Mouse (Mus musculus) embryonic fibroblast, embryonic 13.5 days (primary cell): Measurements from ENCODE around the gene Arhgap24.

Experiments
- CTCF ChIP-seq: IDR thresholded peaks from 2 replicates; pipeline ENCODE4 v1.5.1; 2011; ENCODE audit warnings: mild to moderate bottlenecking, control low read depth, low read length, moderate library complexity, borderline replicate concordance; ENCODE audit not compliant: insufficient read depth
- POLR2A ChIP-seq: IDR thresholded peaks from 2 replicates; pipeline ENCODE4 v1.6.1; 2011; ENCODE audit warnings: low read depth, mild to moderate bottlenecking, control low read depth, low read length, moderate library complexity

GRCm38 (mm10) chr5:102751661-102752307, 270.6 kb downstream of the Arhgap24 start:
- no peak for TF ChIP-seq POLR2A
- no peak for TF ChIP-seq CTCF
